Mouse (Mus musculus) heart, postnatal 36 days (tissue): Measurements from ENCODE around the gene Optn. TPM values are rescaled to one million over a fixed set of nuclear protein-coding genes. Genes with fewer than 3 reads are reported as not detected.
A peak's percentile ranks its signal among the peaks of the same experiment; 100 is the strongest.
"Not testable (repeated sequence)": the region's sequence is repeated elsewhere in the genome, so short reads cannot be mapped to it uniquely, and the experiment has no call there.

ENCODE experiments used
- DNase-seq, 2 experiments: peaks; one replicate each; pipeline ENCODE4 v3.0.0; 2021 to 2022
- intact Hi-C: fragments of 180-260 bp; cut with DNase I; formaldehyde crosslinking; loops from one replicate; pipeline ENCODE4 v1.15.1; 2025
- total RNA-seq, 2 experiments: library from RNA; stranded (reverse); gene quantifications; 2 replicates each; pipeline ENCODE4 v1.2.3; 2021

Gene Optn
- total RNA-seq = 10 to 100 TPM; 64.7 to 65.2 TPM

DNA sequence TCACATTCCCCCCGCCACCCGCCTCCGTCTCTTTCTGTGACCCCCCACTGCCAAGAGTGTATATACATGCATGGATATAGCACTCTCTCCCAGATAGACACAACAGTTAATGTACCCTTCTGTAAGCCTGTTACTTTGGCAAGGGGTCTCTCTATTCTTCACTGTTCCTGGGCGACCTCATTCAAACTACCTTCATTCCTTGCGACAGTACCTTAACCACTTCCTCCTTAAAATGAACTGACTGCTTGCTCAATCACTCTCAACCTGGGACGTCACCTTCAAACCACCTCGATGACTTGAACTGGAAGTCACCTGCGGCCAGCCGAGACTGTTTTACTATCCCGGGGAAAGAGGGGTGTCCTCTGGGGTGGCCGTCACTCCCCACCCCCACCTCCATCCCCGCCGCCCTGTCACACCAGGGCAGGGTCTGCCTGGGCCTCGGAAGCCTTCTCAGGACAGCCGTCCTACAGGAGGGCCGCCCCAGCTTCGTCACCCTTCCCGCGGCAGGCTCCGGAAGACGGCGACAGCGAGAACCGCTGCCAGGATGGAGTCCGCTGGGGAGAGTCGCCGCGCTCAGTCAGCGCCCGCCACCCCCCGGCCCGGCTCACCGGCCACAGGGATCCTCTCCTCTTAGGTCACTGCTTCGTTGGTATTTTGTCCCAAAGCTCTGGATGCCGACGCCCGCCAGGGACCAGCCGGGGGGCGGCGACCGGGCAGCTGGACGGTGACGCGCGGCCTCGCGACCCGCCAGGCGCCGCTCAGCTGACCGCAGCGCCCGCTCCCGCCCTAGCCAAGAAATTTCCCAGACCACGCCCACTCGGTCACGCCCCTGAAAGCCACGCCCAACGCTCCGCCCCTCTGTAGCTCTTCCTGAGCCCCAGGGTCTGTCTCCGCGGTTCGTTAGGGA lies at the start of gene Optn:
Gene Optn (minus strand): TSS at position 753 of the 907 bp plus-strand sequence.
- intact Hi-C loops = no loop called here
- peak; percentile 91 to 92 for DNase-seq

DNA sequence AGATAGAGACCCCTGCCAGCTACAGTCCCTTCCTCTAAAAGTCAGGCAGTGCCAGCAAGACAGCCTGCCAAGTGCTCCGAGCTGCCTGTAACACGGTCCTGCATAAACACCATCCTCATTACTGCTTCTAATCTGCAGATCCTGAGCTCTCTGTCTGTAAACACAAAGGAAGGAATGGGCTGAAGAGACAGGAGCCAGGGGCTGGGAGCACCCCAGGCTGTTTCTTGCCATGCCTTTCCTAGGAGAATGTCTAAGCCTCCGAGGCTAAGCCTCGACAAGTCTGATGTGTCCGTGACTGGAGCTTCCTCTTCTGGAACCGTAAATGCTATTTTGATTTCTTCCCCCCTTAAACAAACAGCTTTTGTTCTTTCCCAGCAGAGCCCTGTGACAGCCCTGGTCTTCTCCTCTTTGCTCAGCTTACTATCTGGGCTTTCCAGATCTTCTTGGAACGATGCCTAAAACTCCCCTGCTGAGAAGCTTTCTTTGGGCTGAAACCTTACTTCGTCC lies 49.0 kb upstream of the Optn start:
- intact Hi-C loops = no loop called here
- DNase-seq = no peak

GRCm38 (mm10) chr2:5102891-5103290 lies 39.0 kb upstream of the Optn start:
- no peak for DNase-seq
- intact Hi-C loops = no loop called here

DNA sequence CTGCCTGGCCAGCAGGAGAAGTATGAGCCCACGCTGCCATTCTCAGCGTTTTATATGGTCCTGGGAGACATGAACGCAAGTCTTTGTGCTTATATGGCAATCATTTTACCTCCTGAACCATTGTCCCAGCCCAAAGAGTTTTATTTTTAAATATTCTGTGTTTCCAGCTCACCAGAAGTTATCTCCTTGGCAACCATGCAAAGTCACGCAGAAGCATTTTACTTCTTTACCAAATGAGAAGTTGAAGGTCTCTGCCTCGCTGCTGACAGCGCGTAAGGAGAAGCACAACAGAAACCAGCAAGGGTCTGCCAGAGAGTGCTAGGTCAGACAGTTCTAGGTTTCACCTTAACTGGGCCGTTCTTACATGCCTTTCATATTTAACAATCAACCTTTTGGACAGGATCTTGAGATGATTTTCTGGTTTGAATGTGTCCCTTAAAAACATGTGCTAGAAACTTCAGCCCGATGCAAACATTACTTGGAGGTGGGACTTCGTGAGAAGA lies 37.9 kb upstream of the Optn start:
- no peak for DNase-seq
- intact Hi-C loops = no loop called here

DNA sequence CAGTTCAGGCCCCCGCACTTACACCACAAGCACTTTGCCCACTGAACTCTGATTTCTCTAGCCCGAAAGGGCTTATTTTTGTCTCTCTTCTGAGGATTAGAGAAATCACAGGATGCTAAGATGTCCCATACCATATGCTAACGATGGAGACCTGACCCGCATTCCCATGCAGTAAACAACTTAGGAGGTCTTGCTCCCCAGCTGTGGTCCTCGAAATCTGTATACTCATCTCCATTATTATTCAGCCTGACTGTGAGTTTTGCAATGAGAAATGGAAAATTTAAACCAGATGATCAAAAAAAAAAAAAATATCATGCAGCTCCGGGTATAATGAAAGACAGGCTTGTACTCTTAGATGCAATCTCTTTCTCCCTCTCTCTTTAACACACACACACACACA lies 35.3 kb upstream of the Optn start:
- no peak for DNase-seq
- intact Hi-C loops = no loop called here

DNA sequence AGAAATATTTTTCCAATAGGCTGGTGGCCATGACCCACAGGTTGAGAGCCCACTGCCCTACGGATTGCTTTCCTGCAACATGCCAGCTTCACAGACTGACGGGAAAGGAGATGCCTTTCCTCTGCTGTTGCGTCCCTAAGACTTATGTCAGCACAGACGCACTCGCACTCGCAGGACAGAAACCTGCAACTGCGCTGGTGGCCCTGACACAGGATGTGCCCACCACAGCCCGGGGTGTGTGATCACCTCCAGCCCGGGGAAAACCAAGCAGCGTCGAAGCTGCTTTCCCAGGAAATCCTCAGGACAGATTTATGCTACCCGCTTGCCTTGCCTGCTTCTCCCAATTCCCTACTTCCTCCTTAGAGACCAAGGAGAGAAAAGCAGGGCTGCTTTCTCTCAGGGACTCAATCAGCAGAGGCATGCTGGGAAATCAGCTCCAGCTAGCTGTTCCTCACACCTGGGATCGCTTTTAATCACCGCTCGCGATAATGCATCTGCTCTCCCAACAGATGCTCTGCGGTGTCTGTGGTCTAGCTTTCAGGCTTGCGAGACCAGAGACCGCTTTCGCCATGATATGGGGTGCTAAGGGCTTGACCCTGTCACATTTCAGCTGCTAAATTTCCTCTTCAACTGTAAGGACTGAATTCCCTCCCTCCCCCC lies 34.1 kb upstream of the Optn start:
- intact Hi-C loops = no loop called here
- no peak for DNase-seq

DNA sequence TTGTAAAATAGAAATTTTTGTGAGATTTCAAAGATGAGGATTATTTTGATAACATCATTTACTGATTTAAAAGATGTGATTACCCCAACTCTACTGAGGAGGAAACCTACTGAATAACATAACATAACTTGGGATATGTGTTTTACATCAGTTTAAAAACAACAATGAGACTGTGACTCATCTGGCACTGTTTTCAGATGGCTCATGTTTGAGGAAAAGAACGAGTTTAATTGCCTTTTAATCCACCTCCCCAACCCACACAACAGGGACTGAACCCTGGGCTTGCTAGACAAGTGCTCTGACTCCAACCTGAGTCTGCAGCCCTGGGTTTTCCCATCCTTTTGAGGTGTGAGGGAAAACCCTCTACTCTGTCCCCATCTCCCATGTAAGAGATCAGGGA lies 31.5 kb upstream of the Optn start:
- intact Hi-C loops = no loop called here

DNA sequence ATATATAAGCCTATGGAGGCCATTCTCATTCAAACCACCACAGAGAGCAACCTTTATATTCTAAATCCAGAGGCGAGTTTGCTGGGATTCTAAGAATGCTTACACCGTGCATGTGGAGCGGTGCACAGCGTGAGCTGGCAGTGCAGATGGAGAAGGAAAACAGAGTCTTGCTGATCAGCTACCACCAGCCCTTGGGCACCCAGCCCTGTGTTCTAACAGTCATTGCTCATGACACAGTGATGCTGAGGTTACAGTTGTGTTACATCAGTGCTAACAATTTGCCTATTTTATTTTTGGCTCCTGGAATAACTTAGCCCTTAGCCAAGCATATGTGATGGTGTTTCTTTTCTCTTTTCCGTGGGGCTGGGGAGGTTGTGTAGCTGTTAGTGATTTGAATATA lies 31.0 kb upstream of the Optn start:
- no peak for DNase-seq
- intact Hi-C loops = no loop called here

More for the DNA sequence above, 31.5 kb upstream of the Optn start:
- no peak for DNase-seq

GRCm38 (mm10) chr2:5090385-5090784 lies 26.5 kb upstream of the Optn start:
- DNase-seq = peak in 1 of 2 experiments; percentile 17
- intact Hi-C loops = loop anchor here (2.0 kb wide), 1 partner anchor 306 kb away; no protein-coding TSS in a partner anchor

DNA sequence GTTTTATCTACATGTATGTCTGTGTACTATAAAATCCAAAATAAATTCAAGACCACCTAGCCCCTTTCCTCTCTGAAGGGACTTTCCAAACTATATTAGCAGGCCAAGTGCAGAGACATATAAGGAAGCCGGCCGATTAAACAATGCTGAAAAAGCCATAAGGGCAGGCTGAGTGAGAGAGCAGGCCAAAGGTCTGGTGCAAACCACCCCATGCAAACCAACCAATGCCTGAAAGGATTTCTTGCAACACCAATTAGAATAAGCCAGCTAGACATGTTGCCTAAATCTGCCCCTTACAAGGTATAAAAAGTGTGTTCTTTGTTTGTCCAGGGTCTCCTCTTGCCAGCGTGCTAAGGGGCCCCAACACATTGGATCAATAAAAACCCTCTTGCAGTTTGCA lies 23.8 kb upstream of the Optn start:
- intact Hi-C loops = loop anchor here (10.0 kb wide), 1 partner anchor 717 kb away; no protein-coding TSS in a partner anchor
- DNase-seq = no peak

DNA sequence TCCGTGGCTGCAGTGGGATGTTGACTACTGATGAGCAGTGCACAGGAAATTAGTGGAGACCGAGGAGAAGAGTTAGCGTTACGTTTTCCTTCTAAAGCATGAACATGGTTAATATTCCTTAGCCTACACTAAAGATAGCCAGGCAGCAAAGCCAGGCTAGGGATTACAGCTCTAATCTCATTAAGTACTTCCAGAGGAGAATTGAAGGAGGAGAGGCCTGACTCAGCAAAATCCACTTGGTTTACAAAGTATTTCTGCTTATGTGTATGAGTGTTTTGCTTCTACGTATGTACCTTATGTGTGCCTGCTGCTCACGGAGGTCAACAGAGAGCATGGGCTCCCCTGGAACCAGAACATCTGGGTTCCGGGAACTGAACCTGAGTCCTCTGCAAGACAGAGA lies 19.9 kb upstream of the Optn start:
- intact Hi-C loops = loop anchor here (5.0 to 10.0 kb wide), 2 partner anchors 689 to 721 kb away; no protein-coding TSS in a partner anchor
- no peak for DNase-seq

DNA sequence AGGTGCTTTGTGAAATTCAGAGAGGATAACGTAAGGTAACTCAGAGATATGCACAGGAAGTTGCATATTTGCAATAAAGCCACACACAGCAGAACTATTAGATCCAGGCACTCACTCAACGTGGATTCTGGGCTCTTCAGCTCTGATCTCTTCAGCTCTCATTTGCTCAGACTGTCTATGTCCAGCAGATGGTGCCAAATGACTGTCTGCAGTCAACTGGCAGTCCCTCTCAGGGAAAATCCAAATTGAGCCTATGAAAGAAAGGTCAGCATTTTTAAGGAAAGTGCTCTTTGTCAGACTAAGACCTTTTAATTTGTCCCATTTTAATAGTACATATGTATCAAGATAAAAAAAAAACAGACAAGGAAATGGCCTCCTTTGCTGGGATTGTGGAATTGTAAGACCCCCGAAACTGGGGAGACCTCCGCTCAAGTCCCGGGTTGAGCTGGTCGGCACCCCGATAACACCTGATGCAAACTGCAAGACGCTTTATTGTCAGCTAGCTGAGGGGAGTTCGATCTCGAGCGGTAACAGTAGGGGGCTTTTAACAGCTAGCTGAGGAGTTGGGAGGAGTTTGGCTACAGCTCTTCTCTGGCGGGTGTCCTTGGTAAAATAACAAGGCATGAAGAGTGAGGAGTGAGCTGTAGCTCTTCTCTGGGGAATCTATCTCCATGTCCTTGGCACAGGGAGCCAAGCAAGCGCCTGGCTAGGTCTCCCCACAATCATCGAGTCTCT lies 16.4 kb upstream of the Optn start:
- intact Hi-C loops = loop anchor here (5.0 to 10.0 kb wide), 2 partner anchors 692 to 725 kb away; no protein-coding TSS in a partner anchor
- DNase-seq = peak; percentile 8 to 20

DNA sequence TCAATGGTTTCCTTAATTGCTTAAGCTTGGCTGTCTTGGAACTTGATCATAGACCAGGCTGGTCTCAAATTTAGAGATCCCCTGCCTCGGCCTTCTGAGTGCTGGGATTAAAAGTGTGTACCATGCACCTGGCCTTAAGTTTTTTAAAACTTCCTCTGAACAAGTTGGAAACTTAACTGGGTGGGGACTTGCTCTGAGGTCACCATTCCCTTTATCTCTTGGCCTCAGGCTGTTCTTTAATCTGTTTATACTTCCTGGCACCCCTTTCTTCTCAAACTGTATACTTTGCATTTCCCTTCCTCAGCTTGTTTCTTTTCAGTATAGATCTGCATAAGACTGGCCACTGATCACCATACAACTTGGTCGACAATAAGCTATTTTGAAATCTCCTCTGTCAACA lies 14.1 kb upstream of the Optn start:
- intact Hi-C loops = no loop called here
- no peak for DNase-seq

- intact Hi-C loops = no loop called here
- no peak for DNase-seq
Observed at GRCm38 (mm10) chr2:5077490-5077889, 13.6 kb upstream of the Optn start.

DNA sequence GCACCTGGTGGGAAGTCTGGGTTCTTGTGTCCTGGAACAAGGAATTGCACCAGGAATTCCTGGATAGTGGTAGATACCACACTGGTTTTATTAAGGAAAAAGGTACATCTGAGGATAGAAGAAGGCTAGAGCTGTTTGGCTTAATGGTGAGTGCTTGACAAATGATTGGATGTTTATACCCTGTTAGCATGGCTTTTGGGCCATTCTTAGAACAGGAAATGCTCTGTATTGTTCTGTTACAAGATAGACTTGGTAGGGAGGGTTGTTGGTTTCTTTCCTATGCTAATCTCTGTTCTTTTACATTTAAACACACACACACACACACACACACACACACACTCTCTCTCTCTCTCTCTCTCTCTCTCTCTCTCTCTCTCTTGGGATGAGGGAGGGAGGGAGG lies 12.0 kb upstream of the Optn start:
- intact Hi-C loops = no loop called here
- no peak for DNase-seq

DNA sequence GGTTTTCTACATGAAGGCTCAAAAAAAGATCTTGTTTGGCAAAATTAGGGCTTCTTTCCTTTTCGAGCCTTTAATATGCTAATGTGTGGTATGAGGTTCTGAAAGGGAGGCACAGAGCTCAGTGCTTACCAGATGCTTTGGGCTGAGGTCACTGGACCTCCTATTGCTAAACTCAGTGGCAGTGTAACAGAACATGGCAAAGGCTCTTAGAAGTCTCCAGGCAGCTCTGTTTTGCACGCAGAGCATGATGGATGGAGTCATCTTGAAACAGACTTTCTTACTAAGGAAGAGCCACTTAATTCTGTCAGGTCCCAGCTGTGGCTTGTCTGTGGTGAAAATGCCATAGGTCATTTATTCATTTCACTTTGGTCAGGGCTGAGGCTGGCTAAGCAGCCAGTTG lies 11.6 kb upstream of the Optn start:
- DNase-seq = no peak
- intact Hi-C loops = no loop called here

GRCm38 (mm10) chr2:5073785-5074184 lies 9.9 kb upstream of the Optn start:
- intact Hi-C loops = no loop called here
- no peak for DNase-seq

- DNase-seq = no peak
- intact Hi-C loops = loop anchor here (2.0 kb wide), 1 partner anchor 47 kb away; no protein-coding TSS in a partner anchor
Observed at GRCm38 (mm10) chr2:5067951-5068350, 4.1 kb upstream of the Optn start.

DNA sequence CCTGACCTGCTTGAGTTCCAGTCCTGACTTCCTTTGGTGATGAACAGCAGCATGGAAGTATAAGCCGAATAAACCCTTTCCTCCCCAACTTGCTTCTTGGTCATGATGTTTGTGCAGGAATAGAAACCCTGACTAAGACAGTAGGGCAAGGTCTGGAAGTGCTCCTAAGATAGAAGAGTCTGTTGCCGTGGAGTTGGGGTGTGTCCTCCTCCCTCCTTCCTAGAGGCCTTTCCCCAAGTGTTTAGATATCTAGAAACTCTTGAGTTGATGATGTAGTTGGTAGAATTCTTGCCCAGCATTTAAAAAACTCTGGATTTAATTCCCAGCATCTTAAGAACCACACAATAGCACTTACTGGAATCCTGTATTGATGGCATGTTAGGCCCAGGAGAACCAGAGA lies 3.4 kb upstream of the Optn start:
- DNase-seq, intact Hi-C loops: not testable (repeated sequence)

- intact Hi-C loops = no loop called here
- no peak for DNase-seq
Observed at GRCm38 (mm10) chr2:5064247-5064646, 396 bp upstream of the Optn start.
